Mouse (Mus musculus): ENCODE measurements around the gene Fam155a.
A peak's percentile ranks its signal among the peaks of the same experiment; 100 is the strongest.

The Fam155a gene

GRCm38 (mm10) chr8:9493557-9494224, 277.3 kb downstream of the Fam155a start:
- no peak for DNase-seq (ENCODE audit: low read depth, low spot score)

GRCm38 (mm10) chr8:9482565-9482964, 288.4 kb downstream of the Fam155a start:
- DNase-seq (ENCODE audit: low read depth, low spot score), result no peak

GRCm38 (mm10) chr8:9471290-9471689, 299.7 kb downstream of the Fam155a start:
- DNase-seq (ENCODE audit: low read depth, low spot score), result no peak

GRCm38 (mm10) chr8:9470114-9470513, 300.8 kb downstream of the Fam155a start:
- no peak for DNase-seq (ENCODE audit: low read depth, low spot score)

- DNase-seq (ENCODE audit: low read depth, low spot score), result no peak
Observed at GRCm38 (mm10) chr8:9461111-9461510, 309.9 kb downstream of the Fam155a start.

- DNase-seq (ENCODE audit: low read depth, low spot score), result no peak
Observed at GRCm38 (mm10) chr8:9460707-9461106, 310.3 kb downstream of the Fam155a start.

- no peak for DNase-seq (ENCODE audit: low read depth, low spot score)
Observed at GRCm38 (mm10) chr8:9458614-9459013, 312.3 kb downstream of the Fam155a start.

GRCm38 (mm10) chr8:9455138-9455537, 315.8 kb downstream of the Fam155a start:
- no peak for DNase-seq (ENCODE audit: low read depth, low spot score)

- DNase-seq (ENCODE audit: low read depth, low spot score), result no peak
Observed at GRCm38 (mm10) chr8:9453742-9454141, 317.2 kb downstream of the Fam155a start.

- DNase-seq (ENCODE audit: low read depth, low spot score), result peak; percentile 25
Observed at GRCm38 (mm10) chr8:9451543-9451942, 319.4 kb downstream of the Fam155a start.

- no peak for DNase-seq (ENCODE audit: low read depth, low spot score)
Observed at GRCm38 (mm10) chr8:9448613-9449012, 322.3 kb downstream of the Fam155a start.

GRCm38 (mm10) chr8:9437822-9438221, 333.1 kb downstream of the Fam155a start:
- no peak for DNase-seq (ENCODE audit: low read depth, low spot score)

GRCm38 (mm10) chr8:9435501-9435900, 335.5 kb downstream of the Fam155a start:
- no peak for DNase-seq (ENCODE audit: low read depth, low spot score)

GRCm38 (mm10) chr8:9432635-9433372, 338.2 kb downstream of the Fam155a start:
- DNase-seq (ENCODE audit: low read depth, low spot score), result no peak

GRCm38 (mm10) chr8:9428846-9429245, 342.1 kb downstream of the Fam155a start:
- DNase-seq (ENCODE audit: low read depth, low spot score), result no peak

- DNase-seq (ENCODE audit: low read depth, low spot score), result no peak
Observed at GRCm38 (mm10) chr8:9424069-9424468, 346.9 kb downstream of the Fam155a start.

- DNase-seq (ENCODE audit: low read depth, low spot score), result no peak
Observed at GRCm38 (mm10) chr8:9423590-9423989, 347.4 kb downstream of the Fam155a start.

GRCm38 (mm10) chr8:9423184-9423583, 347.8 kb downstream of the Fam155a start:
- DNase-seq (ENCODE audit: low read depth, low spot score), result no peak

GRCm38 (mm10) chr8:9418856-9419800, 351.8 kb downstream of the Fam155a start:
- no peak for DNase-seq (ENCODE audit: low read depth, low spot score)

- DNase-seq (ENCODE audit: low read depth, low spot score), result no peak
Observed at GRCm38 (mm10) chr8:9416189-9416588, 354.8 kb downstream of the Fam155a start.

GRCm38 (mm10) chr8:9408480-9408879, 362.5 kb downstream of the Fam155a start:
- DNase-seq (ENCODE audit: low read depth, low spot score), result no peak

GRCm38 (mm10) chr8:9406204-9406603, 364.8 kb downstream of the Fam155a start:
- no peak for DNase-seq (ENCODE audit: low read depth, low spot score)
